Mouse (Mus musculus): ENCODE results near the gene Asap3.

- peak; percentile 77 for TF ChIP-seq CTCF (IDR thresholded peaks at IDR 0.05; ENCODE audit: extremely low read depth, insufficient read depth, low read length)
- TF ChIP-seq POLR2A (IDR thresholded peaks at IDR 0.05; ENCODE audit: extremely low read depth, insufficient read depth, low read length): no peak
Measured at GRCm38 (mm10) chr4:136202509-136202908, 3.7 kb upstream of the Asap3 start.

Measured in cortical plate, adult 2 months (tissue).